ENCODE assay signal across 12 mouse cellular contexts in the genomic region with DNA sequence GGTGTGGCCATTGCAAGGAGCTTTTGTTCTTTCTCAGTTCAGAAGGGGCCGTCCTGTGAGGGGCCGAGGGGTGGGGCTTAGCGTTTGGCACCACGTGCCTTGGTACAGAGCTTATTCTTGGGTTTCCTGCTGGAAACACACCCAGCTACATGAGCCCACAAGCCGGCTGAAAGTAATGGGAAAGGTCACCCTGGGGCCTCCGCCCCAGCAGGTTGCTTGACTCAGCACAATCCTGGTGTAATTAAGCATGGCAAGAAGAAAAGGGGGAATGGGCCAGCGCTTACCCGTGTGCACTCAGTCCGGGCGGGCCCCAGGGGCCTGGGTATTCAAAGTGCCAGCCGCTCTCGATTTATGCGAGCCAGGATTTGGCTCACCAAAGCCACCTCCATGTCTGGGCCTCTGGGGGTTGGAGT. TPM values are rescaled to one million over a fixed set of nuclear protein-coding genes. Genes with fewer than 3 reads are reported as not detected.
DNase-seq lines count a peak whose midpoint lies in the region; ATAC-seq and TF ChIP-seq lines count a peak whose summit lies in the region.
"Had no signal": no experiment of that assay in that cellular context is flagged by ENCODE, and none has a peak within 500 bp of the region (broad histone marks: within the 10 kb centered on the region; RNA-seq: fewer than 3 reads in every experiment).

No protein-coding gene starts in this region.

- no peaks in the 10 kb centered on the region for H3K27me3 ChIP-seq in forebrain, embryonic 15.5 days
- peaks cover 81% of the 10 kb centered on the region for H3K27me3 ChIP-seq in neural tube, embryonic 13.5 days
- H3K27me3 ChIP-seq in heart, adult 2 months (ENCODE audit: control insufficient read depth, insufficient read depth, low read length), result no peaks in the 10 kb centered on the region
- H3K27me3 ChIP-seq: heart, embryonic 15.5 days; limb, embryonic 15.5 days; stomach, embryonic 15.5 days had no signal

- intact Hi-C loops in heart, adult 2 months (cut with DNase I), result no loop called here

- TF ChIP-seq POLR2A in heart, adult 2 months (IDR thresholded peaks at IDR 0.05; ENCODE audit: insufficient read depth, low read depth, low read length), result no peak

- no peak overlapping the region for H3K27ac ChIP-seq in forebrain, embryonic 15.5 days (replicated peaks)
- no peak overlapping the region for H3K27ac ChIP-seq in neural tube, embryonic 13.5 days (replicated peaks)
- no peak overlapping the region for H3K27ac ChIP-seq in heart, adult 2 months
- H3K27ac ChIP-seq: heart, embryonic 15.5 days; limb, embryonic 15.5 days; stomach, embryonic 15.5 days had no signal

- H3K9ac ChIP-seq in forebrain, embryonic 15.5 days (replicated peaks), result no peak overlapping the region
- 0 out of 2 replicates have a peak overlapping the region, but pooled peaks have one; percentile 12 for H3K9ac ChIP-seq in neural tube, embryonic 13.5 days
- no peak overlapping the region for H3K9ac ChIP-seq in heart, adult 2 months (ENCODE audit: low read depth, low read length)
- H3K9ac ChIP-seq: heart, embryonic 15.5 days; limb, embryonic 15.5 days; stomach, embryonic 15.5 days had no signal

- DNase-seq in embryo, embryonic 11 days, result peak; percentile 78
- peak; percentile 48 for DNase-seq in kidney, postnatal 14 days
- no peak for DNase-seq in urinary bladder, postnatal 10 days (ENCODE audit: low spot score)
- no peak for DNase-seq in right cerebral cortex, postnatal 25 days
- DNase-seq in right cerebral cortex, adult 2 months (ENCODE audit: low spot score in 2 of 2), result no peak
- no peak for DNase-seq in heart, adult 2 months

- peak; percentile 81 for ATAC-seq in forebrain, embryonic 15.5 days (replicated peaks)
- peak; percentile 94 for ATAC-seq in neural tube, embryonic 13.5 days (ENCODE audit: low read depth)

- TF ChIP-seq CTCF in heart, adult 2 months (IDR thresholded peaks at IDR 0.05), result no peak

- H3K36me3 ChIP-seq in forebrain, embryonic 15.5 days, result no peaks in the 10 kb centered on the region
- H3K36me3 ChIP-seq in neural tube, embryonic 13.5 days, result no peaks in the 10 kb centered on the region
- no peaks in the 10 kb centered on the region for H3K36me3 ChIP-seq in heart, adult 2 months (ENCODE audit: control insufficient read depth, insufficient read depth, low read length)
- H3K36me3 ChIP-seq: heart, embryonic 15.5 days; limb, embryonic 15.5 days; stomach, embryonic 15.5 days had no signal

- no peak overlapping the region for H3K4me3 ChIP-seq in forebrain, embryonic 15.5 days
- H3K4me3 ChIP-seq in neural tube, embryonic 13.5 days, result no peak overlapping the region
- H3K4me3 ChIP-seq in heart, adult 2 months, result no peak overlapping the region
- H3K4me3 ChIP-seq: heart, embryonic 15.5 days; limb, embryonic 15.5 days; myocyte; stomach, embryonic 15.5 days had no signal

- peaks cover 7% of the 10 kb centered on the region; the same call in 1 of the 2 replicates for H3K4me1 ChIP-seq in forebrain, embryonic 15.5 days
- peaks cover 20% of the 10 kb centered on the region for H3K4me1 ChIP-seq in neural tube, embryonic 13.5 days (replicated peaks)
- no peaks in the 10 kb centered on the region; the same call in 1 of the 2 replicates for H3K4me1 ChIP-seq in heart, adult 2 months (ENCODE audit: control insufficient read depth, insufficient read depth, low read length)
- H3K4me1 ChIP-seq: stomach, embryonic 15.5 days had no signal

- 8% methylated on average over 13 of the region's 13 CpGs for WGBS in forebrain, embryonic 15.5 days
- WGBS in neural tube, embryonic 13.5 days, result 4% methylated on average over 13 of the region's 13 CpGs
- WGBS in heart, adult 2 months, result 73% methylated on average over 13 of the region's 13 CpGs

- TF ChIP-seq EP300 in heart, adult 2 months (IDR thresholded peaks at IDR 0.05; ENCODE audit: insufficient read depth, low read depth, low read length), result no peak

- H3K79me2 ChIP-seq in heart, adult 2 months (replicated peaks; ENCODE audit: control insufficient read depth, insufficient read depth, low read length), result no peaks in the 10 kb centered on the region

- H3K9me3 ChIP-seq in forebrain, embryonic 15.5 days, result no peaks in the 10 kb centered on the region
- no peaks in the 10 kb centered on the region for H3K9me3 ChIP-seq in neural tube, embryonic 13.5 days
- H3K9me3 ChIP-seq: heart, embryonic 15.5 days; limb, embryonic 15.5 days; stomach, embryonic 15.5 days had no signal

- 0 out of 2 replicates have a peak overlapping the region, but pooled peaks have one; percentile 7 for H3K4me2 ChIP-seq in forebrain, embryonic 15.5 days (replicated peaks)
- peak overlapping the region; percentile 37 for H3K4me2 ChIP-seq in neural tube, embryonic 13.5 days
- H3K4me2 ChIP-seq: heart, embryonic 15.5 days; limb, embryonic 15.5 days; stomach, embryonic 15.5 days had no signal

RNA-seq across cellular contexts. Expression of a gene that starts 30.5 kb away (rescaled TPM):
- polyA plus RNA-seq in forebrain, embryonic 15.5 days (2015; fragmentation: Nextera tagmentation; extraction: Ambion mirVana), result 5.9 and 6.4 TPM in 2 replicates
- 31.2 and 38.8 TPM in 2 replicates for polyA plus RNA-seq in neural tube, embryonic 13.5 days (2015; fragmentation: Nextera tagmentation; extraction: Ambion mirVana)
- total RNA-seq in heart, adult 2 months (2021), result 10 to 100 TPM; 12.3 to 14.6 TPM
- 15.8 and 16.0 TPM in 2 replicates for polyA plus RNA-seq in heart, adult 2 months (2012; rRNA removed)
- polyA plus RNA-seq: myocyte had no signal

Comparison
In these comparisons a context has a peak if more than half of its experiments do, and no peak if none do; other contexts are left out.
1. DNase-seq: peak in embryo, embryonic 11 days (single experiment) and kidney, postnatal 14 days (single experiment); none in urinary bladder, postnatal 10 days (single experiment), right cerebral cortex, postnatal 25 days (single experiment), right cerebral cortex, adult 2 months (0 of 2) and heart, adult 2 months (0 of 2).